Mouse (Mus musculus) neural tube, embryonic 11.5 days (tissue): ENCODE measurements around the gene Hsfy2. TPM values are rescaled to one million over a fixed set of nuclear protein-coding genes. Genes with fewer than 3 reads are reported as not detected.

ENCODE experiments used
- ATAC-seq: fragments of 200-750 bp; cut with Nextera tagmentation; 2 replicates; pipeline ENCODE4 v1.8.0; 2017; ENCODE audit warnings: moderate number of reproducible peaks, mild to moderate bottlenecking, moderate TSS enrichment, moderate library complexity; ENCODE audit not compliant: insufficient read depth, low FRiP score, low TSS enrichment
- DNase-seq: peaks from one replicate; pipeline ENCODE4 v3.0.0-alpha.2; 2015; ENCODE audit warnings: low spot score
- H3K27ac ChIP-seq: fragments of 300-500 bp; sonication (generic); 2 replicates; pipeline ENCODE4 v1.5.1; 2014; ENCODE audit warnings: low read depth, mild to moderate bottlenecking, low read length
- H3K27me3 ChIP-seq: fragments of 300-500 bp; sonication (generic); 2 replicates; pipeline ENCODE4 v1.6.1; 2014; ENCODE audit warnings: mild to moderate bottlenecking, low read length, mixed read lengths; ENCODE audit not compliant: control insufficient read depth, insufficient read depth
- H3K36me3 ChIP-seq: fragments of 300-500 bp; sonication (generic); 2 replicates; pipeline ENCODE4 v1.6.1; 2014; ENCODE audit warnings: mild to moderate bottlenecking, low read length, moderate library complexity, mixed read lengths; ENCODE audit not compliant: control insufficient read depth, insufficient read depth
- H3K4me1 ChIP-seq: fragments of 300-500 bp; sonication (generic); 2 replicates; pipeline ENCODE4 v1.6.1; 2014; ENCODE audit warnings: low read length, mixed read lengths; ENCODE audit not compliant: control insufficient read depth, insufficient read depth
- H3K4me2 ChIP-seq: fragments of 300-500 bp; sonication (generic); 2 replicates; pipeline ENCODE4 v1.6.1; 2014; ENCODE audit warnings: low read depth, mild to moderate bottlenecking, moderate library complexity
- H3K4me3 ChIP-seq: fragments of 300-500 bp; sonication (generic); 2 replicates; pipeline ENCODE4 v1.5.1; 2014; ENCODE audit warnings: low read depth, low read length
- H3K9ac ChIP-seq: fragments of 300-500 bp; sonication (generic); 2 replicates; pipeline ENCODE4 v1.6.1; 2014; ENCODE audit warnings: mild to moderate bottlenecking, low read length
- H3K9me3 ChIP-seq: fragments of 300-500 bp; sonication (generic); 2 replicates; pipeline ENCODE4 v1.6.1; 2016; ENCODE audit warnings: low read length; ENCODE audit not compliant: control insufficient read depth
- WGBS: fragments of 180-500 bp; shearing (Covaris S2); extraction: QIAGEN DNeasy Blood & Tissue Kit; methylation state at CpG from one replicate; pipeline ENCODE4 v1.1.7; 2014; 5-methylcytosine and 5-hydroxymethylcytosine counted together
- polyA plus RNA-seq: library from polyadenylated mRNA; unstranded; fragments of >200 nt; fragmentation: Nextera tagmentation; extraction: Ambion mirVana; gene quantifications from 2 replicates; pipeline ENCODE4 v1.2.1, GENCODE M21; 2014

Gene Hsfy2
- polyA plus RNA-seq, 1 experiment from 2014 or later, result not detected

DNA sequence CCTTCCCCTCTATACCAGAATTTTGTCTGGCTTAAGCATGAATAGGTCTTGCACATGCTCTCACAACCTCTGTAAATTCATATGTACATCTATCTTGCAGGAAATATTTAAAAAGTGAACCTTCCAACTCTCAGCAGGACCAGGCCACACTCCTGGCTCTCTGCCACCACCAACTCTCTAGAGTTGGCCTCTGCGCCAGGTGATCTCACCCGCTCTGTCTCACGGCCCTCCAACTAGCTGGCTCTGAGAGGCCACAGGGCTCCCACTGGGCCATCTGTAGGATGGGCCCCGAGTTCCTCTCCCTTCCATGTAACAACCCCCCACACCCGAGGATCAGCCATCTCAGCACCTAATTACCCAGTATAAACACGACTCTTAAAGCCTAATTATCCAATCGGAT lies 10.4 kb downstream of the Hsfy2 start:
- Histone ChIP-seq H3K36me3 (no peaks in the 10 kb centered on the region), H3K27ac (no peak overlapping the region), H3K4me2 (no peak overlapping the region), H3K4me3 (no peak overlapping the region), H3K9me3 (no peaks in the 10 kb centered on the region), H3K9ac (no peak overlapping the region), H3K27me3 (no peaks in the 10 kb centered on the region), H3K4me1 (no peaks in the 10 kb centered on the region)
- DNase-seq (no peak), ATAC-seq (no peak)
- 82% methylated on average over 7 of the region's 7 CpGs for WGBS

DNA sequence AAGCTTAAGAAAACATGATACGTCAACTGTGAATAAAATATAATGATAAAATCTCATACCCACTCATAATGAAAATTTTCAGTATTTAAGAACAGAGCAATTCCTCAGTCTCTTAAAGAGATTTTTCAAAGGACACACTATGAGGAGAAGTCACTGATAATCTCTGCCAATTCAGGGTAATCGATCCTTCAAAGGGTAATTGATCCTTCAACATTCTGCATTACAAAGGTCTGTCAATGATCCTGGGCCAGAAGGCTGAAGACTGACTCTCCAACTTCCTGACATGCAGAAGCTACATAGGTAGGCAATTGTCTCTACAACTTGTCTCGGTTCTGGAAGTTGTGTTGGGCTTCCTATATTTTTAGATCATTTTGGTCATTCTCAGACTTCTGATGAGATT lies 12.9 kb downstream of the Hsfy2 start:
- Histone ChIP-seq H3K4me3 (no peak overlapping the region), H3K9ac (no peak overlapping the region), H3K4me1 (no peaks in the 10 kb centered on the region), H3K36me3 (no peaks in the 10 kb centered on the region), H3K9me3 (no peaks in the 10 kb centered on the region), H3K27me3 (no peaks in the 10 kb centered on the region), H3K4me2 (no peak overlapping the region), H3K27ac (no peak overlapping the region)
- DNase-seq (no peak), ATAC-seq (no peak)
- 76% methylated on average over 3 of the region's 3 CpGs for WGBS

DNA sequence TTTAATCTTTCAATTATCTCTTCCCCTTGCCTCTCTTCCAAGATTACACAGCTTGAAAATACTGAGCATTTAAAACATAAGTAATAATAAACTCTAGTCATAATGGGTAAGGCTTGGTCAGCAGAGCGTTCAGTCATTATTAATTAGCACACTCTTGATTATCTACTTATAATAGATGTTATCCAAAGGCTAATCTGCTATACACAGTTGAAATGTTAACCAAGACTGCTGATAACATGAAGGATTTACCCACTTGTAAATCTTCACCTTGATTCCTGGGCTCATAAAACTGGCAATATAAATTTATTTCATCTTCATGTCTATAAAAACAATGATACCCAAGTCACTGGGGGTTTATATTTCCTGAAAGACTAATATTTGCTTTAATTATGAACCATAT lies 24.9 kb downstream of the Hsfy2 start:
- no peak overlapping the region for H3K9ac ChIP-seq

More for the DNA sequence above, 24.9 kb downstream of the Hsfy2 start:
- no peak for ATAC-seq
- 89% methylated on average over 1 of the region's 1 CpGs for WGBS
- no peaks in the 10 kb centered on the region for H3K36me3 ChIP-seq
- H3K4me1 ChIP-seq, result no peaks in the 10 kb centered on the region
- no peak overlapping the region for H3K4me2 ChIP-seq
- H3K27ac ChIP-seq, result no peak overlapping the region
- H3K9me3 ChIP-seq, result no peaks in the 10 kb centered on the region
- no peak overlapping the region for H3K4me3 ChIP-seq
- no peaks in the 10 kb centered on the region for H3K27me3 ChIP-seq
- no peak for DNase-seq
